Mouse (Mus musculus): ENCODE data around the gene Hnrnpu. TPM values are rescaled to one million over a fixed set of nuclear protein-coding genes. Genes with fewer than 3 reads are reported as not detected.
"Not testable (repeated sequence)": the region's sequence is repeated elsewhere in the genome, so short reads cannot be mapped to it uniquely, and the experiment has no call there.

Gene Hnrnpu
- total RNA-seq, 1 experiment = 494 TPM

DNA sequence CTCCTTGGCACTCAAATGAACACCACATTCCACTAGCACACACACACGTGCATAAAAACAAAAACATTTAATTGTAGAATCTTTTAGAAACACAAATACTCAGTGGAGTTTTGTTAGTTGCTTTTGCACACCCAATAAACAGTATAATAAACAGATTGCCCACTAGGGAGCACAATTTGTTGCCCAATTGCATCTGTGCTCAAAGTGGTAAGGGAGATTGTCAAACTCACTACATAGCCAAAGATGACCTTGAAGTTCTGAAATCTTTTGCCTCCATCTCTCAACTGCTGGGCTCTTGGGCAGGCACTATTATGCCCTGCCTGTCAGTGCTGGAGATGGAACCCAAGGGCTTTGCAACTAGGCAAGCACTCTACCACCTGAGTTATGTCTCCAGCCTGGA lies 27.5 kb downstream of the Hnrnpu start:
- H3K9me3 ChIP-seq (ENCODE audit: control insufficient read depth, insufficient read depth, low read depth, low read length) = no peaks in the 10 kb centered on the region
- H3K9ac ChIP-seq (ENCODE audit: insufficient read depth, low read depth, low read length, poor library complexity, severe bottlenecking) = no peak overlapping the region
- no peak overlapping the region for H3K27ac ChIP-seq (ENCODE audit: insufficient read depth, low read depth, low read length, poor library complexity, severe bottlenecking)
- no peak overlapping the region for H3K4me3 ChIP-seq (ENCODE audit: insufficient read depth in 1 of 2, low read depth in 1 of 2, low read length in 2 of 2, poor library complexity in 1 of 2, severe bottlenecking in 1 of 2)
- in situ Hi-C loops (cut with MboI; ENCODE audit: low sequenced_read_pairs in 2 of 2, unreplicated experiment in 2 of 2) = no loop called here
- DNase-seq (ENCODE audit: low read depth, low spot score) = no peak
- H3K36me3 ChIP-seq (ENCODE audit: control insufficient read depth, insufficient read depth, low read length, poor library complexity, severe bottlenecking) = no peaks in the 10 kb centered on the region
- H3K4me1 ChIP-seq (ENCODE audit: control insufficient read depth in 2 of 2, insufficient read depth in 2 of 2, low read length in 2 of 2, poor library complexity in 1 of 2) = peaks cover 0 to 5% of the 10 kb centered on the region in 2 experiments; a peak in 1 of 4 replicates
- TF ChIP-seq HCFC1 (IDR thresholded peaks at IDR 0.05; ENCODE audit: borderline replicate concordance, insufficient read depth, low read length) (no peak), ZC3H11A (IDR thresholded peaks at IDR 0.05; ENCODE audit: borderline replicate concordance, low read depth, low read length) (0 out of 2 replicates have a peak, but pooled peaks have one; percentile 14)

DNA sequence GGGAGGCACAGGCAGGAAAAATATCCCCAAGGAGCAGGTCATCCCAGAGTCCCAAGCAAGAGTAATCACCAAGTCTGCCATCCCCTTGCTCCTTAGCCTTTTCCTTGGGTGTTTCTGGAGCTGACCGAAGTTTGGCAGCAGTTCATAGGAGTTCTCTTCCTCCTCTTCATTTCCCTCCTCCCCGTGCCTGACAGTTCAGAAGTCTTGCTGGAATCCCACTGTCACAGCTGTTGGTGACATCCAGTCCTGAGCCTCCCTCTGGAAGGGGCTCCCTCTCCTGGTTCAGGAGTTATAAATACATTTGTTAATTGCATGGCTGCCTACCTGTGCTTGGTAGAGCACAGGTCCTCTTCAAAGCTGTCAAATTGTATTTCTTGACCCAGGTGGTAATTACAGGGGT lies 28.1 kb downstream of the Hnrnpu start:
- no peak overlapping the region for H3K9ac ChIP-seq (ENCODE audit: insufficient read depth, low read depth, low read length, poor library complexity, severe bottlenecking)
- H3K4me1 ChIP-seq (ENCODE audit: control insufficient read depth in 2 of 2, insufficient read depth in 2 of 2, low read length in 2 of 2, poor library complexity in 1 of 2) = peaks cover 0 to 5% of the 10 kb centered on the region in 2 experiments; a peak in 1 of 4 replicates
- H3K27ac ChIP-seq (ENCODE audit: insufficient read depth, low read depth, low read length, poor library complexity, severe bottlenecking) = no peak overlapping the region
- no peaks in the 10 kb centered on the region for H3K36me3 ChIP-seq (ENCODE audit: control insufficient read depth, insufficient read depth, low read length, poor library complexity, severe bottlenecking)
- H3K4me3 ChIP-seq (ENCODE audit: insufficient read depth in 1 of 2, low read depth in 1 of 2, low read length in 2 of 2, poor library complexity in 1 of 2, severe bottlenecking in 1 of 2) = no peak overlapping the region
- no peak for DNase-seq (ENCODE audit: low read depth, low spot score)
- no peaks in the 10 kb centered on the region for H3K9me3 ChIP-seq (ENCODE audit: control insufficient read depth, insufficient read depth, low read depth, low read length)
- TF ChIP-seq ZC3H11A (IDR thresholded peaks at IDR 0.05; ENCODE audit: borderline replicate concordance, low read depth, low read length) (no peak), ZNF384 (IDR thresholded peaks at IDR 0.05; ENCODE audit: low read depth, low read length) (no peak), CHD2 (IDR thresholded peaks at IDR 0.05; ENCODE audit: low read depth, low read length) (no peak), MAFK (IDR thresholded peaks at IDR 0.05; ENCODE audit: insufficient read depth, low read depth, low read length) (no peak), HCFC1 (IDR thresholded peaks at IDR 0.05; ENCODE audit: borderline replicate concordance, insufficient read depth, low read length) (no peak)
- in situ Hi-C loops (cut with MboI; ENCODE audit: low sequenced_read_pairs in 2 of 2, unreplicated experiment in 2 of 2) = loop anchor here in 1 of 2 experiments (10.0 kb wide), 1 partner anchor 145 kb away; no protein-coding TSS in a partner anchor

DNA sequence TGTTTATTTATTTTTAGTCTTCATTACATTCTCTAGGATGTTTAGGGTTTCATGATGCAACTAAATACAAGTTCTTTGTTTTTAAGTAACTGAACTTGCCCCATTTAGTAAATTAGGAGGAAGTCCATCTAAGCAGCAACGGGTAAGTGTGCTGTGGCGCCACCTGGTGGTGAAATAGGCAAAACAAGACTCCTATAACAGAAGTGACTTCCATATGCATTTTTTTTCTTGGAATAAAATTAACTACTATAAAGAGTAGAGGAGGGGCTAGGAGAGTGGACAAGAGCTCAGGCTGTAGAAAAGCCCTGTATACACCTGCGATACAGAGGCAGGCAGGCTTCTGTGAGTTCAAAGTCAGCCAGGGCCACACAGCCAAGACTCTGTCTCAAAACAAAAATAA lies 34.2 kb downstream of the Hnrnpu start:
- in situ Hi-C loops (cut with MboI; ENCODE audit: low sequenced_read_pairs in 2 of 2, unreplicated experiment in 2 of 2) = loop anchor here in 1 of 2 experiments (10.0 kb wide), 1 partner anchor 151 kb away; no protein-coding TSS in a partner anchor
- DNase-seq (ENCODE audit: low read depth, low spot score) = peak; percentile 66

DNA sequence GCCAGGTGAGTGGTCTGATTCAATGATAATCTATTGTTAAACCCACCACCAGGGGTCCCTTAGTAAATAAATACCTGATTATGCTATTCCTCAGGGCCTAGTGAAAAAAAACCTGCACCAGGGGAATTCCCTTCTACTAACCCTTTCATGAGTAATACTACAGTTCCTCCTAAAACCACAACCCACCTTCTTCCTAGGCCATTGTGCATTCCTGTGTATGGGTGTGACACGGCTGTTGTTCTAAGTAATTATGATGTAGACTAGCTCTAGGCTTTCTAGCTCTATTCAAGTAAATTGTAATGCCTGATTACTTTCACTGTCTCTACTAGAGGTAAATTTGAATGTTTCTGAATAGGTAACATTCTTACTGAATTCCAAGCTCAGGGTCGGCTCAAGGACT lies 36.3 kb downstream of the Hnrnpu start:
- H3K4me1 ChIP-seq (ENCODE audit: control insufficient read depth in 2 of 2, insufficient read depth in 2 of 2, low read length in 2 of 2, poor library complexity in 1 of 2); H3K36me3 ChIP-seq (ENCODE audit: control insufficient read depth, insufficient read depth, low read length, poor library complexity, severe bottlenecking); H3K27ac ChIP-seq (ENCODE audit: insufficient read depth, low read depth, low read length, poor library complexity, severe bottlenecking); DNase-seq (ENCODE audit: low read depth, low spot score); H3K9ac ChIP-seq (ENCODE audit: insufficient read depth, low read depth, low read length, poor library complexity, severe bottlenecking); H3K4me3 ChIP-seq (ENCODE audit: insufficient read depth in 1 of 2, low read depth in 1 of 2, low read length in 2 of 2, poor library complexity in 1 of 2, severe bottlenecking in 1 of 2); H3K9me3 ChIP-seq (ENCODE audit: control insufficient read depth, insufficient read depth, low read depth, low read length): not testable (repeated sequence)
- in situ Hi-C loops (cut with MboI; ENCODE audit: low sequenced_read_pairs in 2 of 2, unreplicated experiment in 2 of 2) = loop anchor here in 1 of 2 experiments (10.0 kb wide), 1 partner anchor 154 kb away; no protein-coding TSS in a partner anchor

More for the DNA sequence above, 34.2 kb downstream of the Hnrnpu start:
- no peak overlapping the region for H3K9ac ChIP-seq (ENCODE audit: insufficient read depth, low read depth, low read length, poor library complexity, severe bottlenecking)
- H3K36me3 ChIP-seq (ENCODE audit: control insufficient read depth, insufficient read depth, low read length, poor library complexity, severe bottlenecking) = no peaks in the 10 kb centered on the region
- no peak for TF ChIP-seq CHD2 (IDR thresholded peaks at IDR 0.05; ENCODE audit: low read depth, low read length)
- TF ChIP-seq HCFC1 (IDR thresholded peaks at IDR 0.05; ENCODE audit: borderline replicate concordance, insufficient read depth, low read length) = no peak
- TF ChIP-seq ZNF384 (IDR thresholded peaks at IDR 0.05; ENCODE audit: low read depth, low read length) = 0 out of 2 replicates have a peak, but pooled peaks have one; percentile 40
- TF ChIP-seq MAFK (IDR thresholded peaks at IDR 0.05; ENCODE audit: insufficient read depth, low read depth, low read length) = no peak
- TF ChIP-seq ZC3H11A (IDR thresholded peaks at IDR 0.05; ENCODE audit: borderline replicate concordance, low read depth, low read length) = peak; percentile 49; the same call in 1 of the 2 replicates
- H3K4me3 ChIP-seq (ENCODE audit: insufficient read depth in 1 of 2, low read depth in 1 of 2, low read length in 2 of 2, poor library complexity in 1 of 2, severe bottlenecking in 1 of 2) = no peak overlapping the region
- H3K27ac ChIP-seq (ENCODE audit: insufficient read depth, low read depth, low read length, poor library complexity, severe bottlenecking) = no peak overlapping the region
- H3K9me3 ChIP-seq (ENCODE audit: control insufficient read depth, insufficient read depth, low read depth, low read length) = no peaks in the 10 kb centered on the region
- H3K4me1 ChIP-seq (ENCODE audit: control insufficient read depth in 2 of 2, insufficient read depth in 2 of 2, low read length in 2 of 2, poor library complexity in 1 of 2) = peaks cover 0 to 5% of the 10 kb centered on the region in 2 experiments; a peak in 1 of 4 replicates

DNA sequence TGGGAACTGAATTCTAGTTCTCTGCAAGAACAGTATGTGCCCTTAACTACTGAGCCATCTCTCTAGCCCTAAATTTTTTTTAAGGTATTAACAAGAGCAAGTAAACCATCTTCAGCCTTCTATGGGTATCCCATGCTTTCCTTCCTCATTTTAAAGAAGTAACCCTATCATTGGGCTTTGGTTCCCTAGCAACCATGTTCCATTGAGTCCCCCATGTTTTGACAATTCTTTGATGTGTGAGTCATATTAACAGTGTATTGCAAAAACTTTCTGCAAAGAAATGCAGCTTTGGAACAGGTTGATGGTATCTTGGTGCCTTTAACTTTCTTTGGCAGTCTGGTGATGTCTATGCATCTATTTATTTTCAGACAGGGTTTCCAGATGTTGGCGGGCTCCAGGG lies 43.5 kb downstream of the Hnrnpu start:
- Histone ChIP-seq H3K36me3 (ENCODE audit: control insufficient read depth, insufficient read depth, low read length, poor library complexity, severe bottlenecking) (no peaks in the 10 kb centered on the region), H3K9me3 (ENCODE audit: control insufficient read depth, insufficient read depth, low read depth, low read length) (no peaks in the 10 kb centered on the region), H3K4me3 (ENCODE audit: insufficient read depth in 1 of 2, low read depth in 1 of 2, low read length in 2 of 2, poor library complexity in 1 of 2, severe bottlenecking in 1 of 2) (no peak overlapping the region), H3K4me1 (ENCODE audit: control insufficient read depth in 2 of 2, insufficient read depth in 2 of 2, low read length in 2 of 2, poor library complexity in 1 of 2) (no peaks in the 10 kb centered on the region), H3K27ac (ENCODE audit: insufficient read depth, low read depth, low read length, poor library complexity, severe bottlenecking) (no peak overlapping the region), H3K9ac (ENCODE audit: insufficient read depth, low read depth, low read length, poor library complexity, severe bottlenecking) (no peak overlapping the region)
- DNase-seq (ENCODE audit: low read depth, low spot score) = no peak
- TF ChIP-seq HCFC1 (IDR thresholded peaks at IDR 0.05; ENCODE audit: borderline replicate concordance, insufficient read depth, low read length) (no peak), MAFK (IDR thresholded peaks at IDR 0.05; ENCODE audit: insufficient read depth, low read depth, low read length) (no peak), CHD2 (IDR thresholded peaks at IDR 0.05; ENCODE audit: low read depth, low read length) (no peak), ZC3H11A (IDR thresholded peaks at IDR 0.05; ENCODE audit: borderline replicate concordance, low read depth, low read length) (no peak), ZNF384 (IDR thresholded peaks at IDR 0.05; ENCODE audit: low read depth, low read length) (no peak)
- in situ Hi-C loops (cut with MboI; ENCODE audit: low sequenced_read_pairs in 2 of 2, unreplicated experiment in 2 of 2) = no loop called here
